Mouse (Mus musculus) liver, adult 2 months (tissue): ENCODE results near the gene Bcar3.

Experiments used
- CTCF ChIP-seq: fragments of 200-500 bp; IDR thresholded peaks from 2 replicates; pipeline ENCODE4 v1.5.1; 2011; ENCODE audit warnings: low read depth, low read length, control low read depth
- POLR2A ChIP-seq: fragments of 200-500 bp; IDR thresholded peaks from 2 replicates; pipeline ENCODE4 v1.6.1; 2011; ENCODE audit warnings: low read length, control low read depth; ENCODE audit not compliant: insufficient read depth; ENCODE audit errors: extremely low read depth

DNA sequence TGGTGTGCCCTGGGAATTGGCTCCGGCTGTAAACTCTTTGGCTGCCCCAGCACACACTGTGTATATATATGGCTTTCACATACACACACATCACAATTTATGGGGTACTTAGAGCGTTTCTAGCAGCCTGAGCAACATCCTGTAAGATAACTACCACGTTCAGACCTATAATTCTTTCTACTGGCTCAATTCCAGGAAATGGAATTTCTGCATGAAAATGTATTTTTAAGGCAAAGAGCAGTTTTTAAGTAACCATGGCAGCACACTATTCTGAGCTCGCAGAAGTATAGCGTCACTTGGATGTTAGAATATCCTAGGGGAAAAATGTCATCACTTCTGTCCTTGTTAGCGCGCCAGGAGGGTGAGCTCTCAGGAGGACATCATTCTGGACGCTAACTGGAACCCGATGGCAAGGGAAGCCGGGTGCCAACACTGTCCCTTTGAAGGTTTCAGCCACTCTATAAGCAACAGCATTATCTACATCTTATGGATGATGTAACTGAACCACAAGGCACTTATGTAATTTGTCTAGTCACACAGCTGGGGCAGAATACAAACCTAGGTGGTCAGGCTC is 212.5 kb downstream of the Bcar3 start:
- no peak for TF ChIP-seq CTCF
- no peak for TF ChIP-seq POLR2A
